Mouse (Mus musculus) macrophage (primary cell): ENCODE data around the gene Tmbim6. TPM values are rescaled to one million over a fixed set of nuclear protein-coding genes. Genes with fewer than 3 reads are reported as not detected.

ENCODE experiments used
- H3K27ac ChIP-seq: fragments of 350-480 bp; formaldehyde crosslinking; 2 replicates; pipeline ENCODE4 v1.9.0; 2021
- H3K36me3 ChIP-seq: fragments of 350-480 bp; formaldehyde crosslinking; 2 replicates; pipeline ENCODE4 v1.9.0; 2021; ENCODE audit errors: inconsistent target
- H3K4me3 ChIP-seq: fragments of 350-480 bp; formaldehyde crosslinking; 2 replicates; pipeline ENCODE4 v1.9.0; 2021; ENCODE audit errors: inconsistent target
- H3K79me2 ChIP-seq: fragments of 350-480 bp; formaldehyde crosslinking; 2 replicates; pipeline ENCODE4 v1.9.0; 2021; ENCODE audit errors: inconsistent target
- WGBS: methylation state at CpG from one replicate; pipeline ENCODE4 v1.1.7; 2026; ENCODE audit warnings: inconsistent platforms; ENCODE audit not compliant: missing documents; 5-methylcytosine and 5-hydroxymethylcytosine counted together
- polyA plus RNA-seq: library from polyadenylated mRNA; stranded (reverse); fragments of 250-400 nt; gene quantifications from 3 replicates; pipeline ENCODE4 v1.2.4, GENCODE M21; 2018; ENCODE audit warnings: inconsistent platforms

Gene Tmbim6
- polyA plus RNA-seq, 1 experiment from 2014 or later, result 449 TPM

DNA sequence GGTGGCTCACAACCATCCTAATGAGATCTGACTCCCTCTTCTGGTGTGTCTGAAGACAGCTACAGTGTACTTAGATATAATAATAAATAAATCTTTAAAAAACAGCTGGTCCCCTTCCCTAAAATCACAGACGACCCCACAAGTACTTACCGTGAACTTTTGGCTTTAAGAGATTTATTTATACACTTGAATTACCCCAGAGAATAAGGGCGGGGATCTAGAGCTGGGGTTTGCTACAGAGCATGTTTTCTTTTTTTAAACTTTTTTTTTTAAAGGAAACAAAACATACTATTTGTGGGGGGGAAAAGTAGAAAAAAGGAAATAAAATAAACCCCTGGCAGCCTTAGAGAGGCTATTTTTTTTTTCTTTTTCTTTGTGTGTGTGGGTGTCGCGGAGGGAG is 27.4 kb downstream of the Tmbim6 start:
- WGBS, result 38% methylated on average over 3 of the region's 5 CpGs
- Histone ChIP-seq H3K4me3 (no peak overlapping the region), H3K36me3 (no peaks in the 10 kb centered on the region), H3K27ac (no peak overlapping the region), H3K79me2 (no peaks in the 10 kb centered on the region)

DNA sequence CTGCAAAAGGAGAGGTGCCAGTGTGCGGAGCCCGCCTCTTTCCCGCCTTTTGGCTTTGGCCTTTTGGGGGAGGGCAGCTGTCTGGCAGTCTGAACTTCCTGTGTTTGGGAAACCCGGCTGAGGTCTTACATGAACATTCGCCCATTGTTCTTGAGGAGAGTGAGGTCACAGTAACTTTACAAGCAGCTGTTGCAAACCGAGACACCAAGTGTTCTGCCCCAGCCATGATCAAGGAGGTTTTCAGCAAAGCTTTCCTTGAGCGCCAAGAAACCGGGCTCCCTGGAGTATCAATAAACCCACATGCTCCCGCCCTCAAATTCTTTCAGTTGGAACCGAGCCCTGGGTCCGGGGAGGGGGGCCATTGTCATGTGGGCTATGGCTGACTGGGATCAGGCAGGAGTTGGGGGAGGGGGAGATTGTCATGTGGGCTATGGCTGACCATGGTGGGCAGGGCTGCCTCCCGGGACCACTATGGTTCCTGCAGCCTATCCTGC is 27.9 kb downstream of the Tmbim6 start:
- no peak overlapping the region for H3K4me3 ChIP-seq

GRCm38 (mm10) chr15:99421152-99421551 is 28.5 kb downstream of the Tmbim6 start:
- Histone ChIP-seq H3K36me3 (no peaks in the 10 kb centered on the region), H3K79me2 (no peaks in the 10 kb centered on the region), H3K4me3 (no peak overlapping the region), H3K27ac (no peak overlapping the region)
- 53% methylated on average over 9 of the region's 9 CpGs for WGBS

More for the DNA sequence above, 27.9 kb downstream of the Tmbim6 start:
- Histone ChIP-seq H3K36me3 (no peaks in the 10 kb centered on the region), H3K79me2 (no peaks in the 10 kb centered on the region), H3K27ac (no peak overlapping the region)
- WGBS, result 21% methylated on average over 11 of the region's 12 CpGs

GRCm38 (mm10) chr15:99421676-99422075 is 29.0 kb downstream of the Tmbim6 start:
- H3K36me3 ChIP-seq, result no peaks in the 10 kb centered on the region
- no peak overlapping the region for H3K27ac ChIP-seq
- no peak overlapping the region for H3K4me3 ChIP-seq
- WGBS, result 84% methylated on average over 8 of the region's 8 CpGs
- no peaks in the 10 kb centered on the region for H3K79me2 ChIP-seq

DNA sequence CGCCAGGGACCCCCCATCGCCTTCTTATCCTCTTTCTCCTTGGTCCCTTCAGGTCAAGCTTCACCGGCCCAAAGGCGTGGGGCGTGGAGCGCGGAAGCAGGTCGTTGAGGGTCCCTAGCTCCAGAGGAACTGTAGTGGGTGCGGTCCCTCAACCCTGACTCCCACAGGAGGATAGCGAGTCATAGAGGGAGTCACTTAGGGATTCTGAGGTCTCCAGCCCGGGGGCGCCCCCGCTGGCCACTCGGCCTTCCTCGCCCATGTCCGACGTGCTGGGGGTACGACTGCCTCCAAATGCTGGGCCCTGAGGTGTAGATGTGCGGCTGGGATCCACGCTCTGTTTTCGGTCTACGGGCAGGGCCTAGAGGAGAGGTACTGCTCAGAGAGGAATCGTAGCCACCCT is 29.9 kb downstream of the Tmbim6 start:
- no peaks in the 10 kb centered on the region for H3K79me2 ChIP-seq
- no peak overlapping the region for H3K27ac ChIP-seq
- no peaks in the 10 kb centered on the region for H3K36me3 ChIP-seq
- no peak overlapping the region for H3K4me3 ChIP-seq
- WGBS, result 90% methylated on average over 19 of the region's 23 CpGs

- Histone ChIP-seq H3K4me3 (no peak overlapping the region), H3K27ac (no peak overlapping the region), H3K79me2 (no peaks in the 10 kb centered on the region), H3K36me3 (no peaks in the 10 kb centered on the region)
- WGBS, result 93% methylated on average over 10 of the region's 10 CpGs
Observed at GRCm38 (mm10) chr15:99423131-99423530, 30.4 kb downstream of the Tmbim6 start.

DNA sequence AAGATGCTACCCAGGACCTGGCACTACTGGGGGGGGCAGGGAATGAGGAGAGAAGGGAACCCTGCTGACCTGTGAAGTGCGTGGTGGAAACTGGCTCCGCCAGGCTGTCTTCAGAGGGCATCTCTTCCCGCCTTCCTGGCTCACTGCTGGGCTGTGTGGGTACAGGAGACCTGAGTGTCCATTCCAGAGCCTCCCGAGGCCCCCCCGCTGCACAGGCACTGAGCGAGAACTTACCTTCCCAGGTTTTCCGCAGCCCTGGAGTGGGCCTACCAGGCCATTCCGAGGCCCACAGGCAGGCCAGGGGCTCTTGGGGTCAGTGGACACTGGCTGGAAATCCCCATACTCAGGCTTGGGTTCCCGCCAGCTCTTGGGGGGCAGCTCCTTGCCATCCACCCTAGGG is 31.2 kb downstream of the Tmbim6 start:
- Histone ChIP-seq H3K4me3 (no peak overlapping the region), H3K36me3 (no peaks in the 10 kb centered on the region)
- WGBS, result 94% methylated on average over 9 of the region's 9 CpGs

GRCm38 (mm10) chr15:99430394-99430793 is 37.7 kb downstream of the Tmbim6 start:
- no peaks in the 10 kb centered on the region for H3K79me2 ChIP-seq
- no peaks in the 10 kb centered on the region for H3K36me3 ChIP-seq
- 60% methylated on average over 8 of the region's 8 CpGs for WGBS
- H3K27ac ChIP-seq, result no peak overlapping the region
- no peak overlapping the region for H3K4me3 ChIP-seq

More for the DNA sequence above, 31.2 kb downstream of the Tmbim6 start:
- Histone ChIP-seq H3K79me2 (no peaks in the 10 kb centered on the region), H3K27ac (peak overlapping the region; percentile 46)

DNA sequence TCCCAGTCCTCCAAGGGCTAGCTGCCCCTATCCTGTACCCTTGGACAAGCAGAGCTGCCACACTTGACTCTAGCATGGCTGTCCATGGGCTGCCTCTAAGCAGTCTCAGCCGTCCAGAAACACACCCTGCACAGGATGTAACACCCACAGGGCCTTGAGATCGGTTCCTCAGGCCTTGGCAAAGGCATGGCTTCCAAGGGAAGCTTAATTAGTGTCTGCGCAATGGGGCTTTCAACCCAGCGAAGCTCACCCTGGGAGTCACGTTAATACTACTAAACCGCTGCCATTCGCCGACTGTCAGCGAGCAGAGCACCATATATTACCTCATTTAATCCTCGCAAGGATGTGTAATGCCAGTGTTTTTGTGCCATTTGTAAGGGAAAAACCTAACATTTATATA is 38.4 kb downstream of the Tmbim6 start:
- WGBS, result 94% methylated on average over 10 of the region's 10 CpGs
- H3K36me3 ChIP-seq, result no peaks in the 10 kb centered on the region
- H3K27ac ChIP-seq, result no peak overlapping the region
- H3K4me3 ChIP-seq, result no peak overlapping the region
- H3K79me2 ChIP-seq, result no peaks in the 10 kb centered on the region

DNA sequence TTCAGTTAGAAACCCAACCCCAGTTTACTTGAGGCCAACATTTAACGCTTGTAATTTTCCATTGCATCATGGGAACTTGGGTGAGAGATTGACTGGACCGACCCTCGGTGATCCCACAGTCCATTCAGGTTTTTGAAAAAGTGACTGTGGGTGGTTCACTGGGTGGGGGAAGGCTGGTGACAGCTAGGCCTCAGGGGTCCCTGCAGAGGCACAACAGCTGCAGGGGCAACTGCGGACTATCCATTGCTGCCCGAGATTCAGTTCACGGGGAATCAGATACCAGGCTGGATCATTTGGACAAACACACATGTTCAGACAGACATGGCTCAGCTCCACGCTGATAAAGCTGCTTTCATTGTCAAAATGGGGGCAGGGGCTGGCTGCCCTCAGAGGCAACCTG is 38.8 kb downstream of the Tmbim6 start:
- Histone ChIP-seq H3K79me2 (no peaks in the 10 kb centered on the region), H3K36me3 (no peaks in the 10 kb centered on the region), H3K4me3 (no peak overlapping the region), H3K27ac (no peak overlapping the region)
- over 99% methylated on average over 7 of the region's 7 CpGs for WGBS

DNA sequence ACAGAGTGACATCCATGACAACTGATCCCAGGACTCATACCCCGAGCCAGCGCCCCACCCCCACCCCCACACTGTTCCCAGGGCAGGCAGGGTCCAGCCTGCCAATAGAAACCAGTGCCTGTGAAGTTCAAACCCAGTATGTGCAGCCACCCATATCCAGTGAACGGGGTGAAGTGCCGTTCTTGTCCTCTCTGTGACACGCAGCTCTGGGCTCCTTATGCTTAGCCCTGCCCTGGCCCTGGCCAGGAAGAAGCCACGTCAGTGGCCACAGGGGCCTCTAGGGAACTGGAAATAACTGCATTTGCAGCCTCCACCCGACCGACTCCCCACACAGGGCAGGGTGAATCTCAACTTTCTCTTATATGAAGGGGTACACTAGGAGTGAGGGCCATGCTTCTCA is 39.3 kb downstream of the Tmbim6 start:
- 86% methylated on average over 8 of the region's 8 CpGs for WGBS
- H3K36me3 ChIP-seq, result no peaks in the 10 kb centered on the region
- H3K27ac ChIP-seq, result no peak overlapping the region
- H3K4me3 ChIP-seq, result no peak overlapping the region
- H3K79me2 ChIP-seq, result no peaks in the 10 kb centered on the region

GRCm38 (mm10) chr15:99433081-99433718 is 40.5 kb downstream of the Tmbim6 start:
- Histone ChIP-seq H3K4me3 (no peak overlapping the region), H3K27ac (no peak overlapping the region), H3K36me3 (no peaks in the 10 kb centered on the region), H3K79me2 (no peaks in the 10 kb centered on the region)
- 92% methylated on average over 14 of the region's 16 CpGs for WGBS

DNA sequence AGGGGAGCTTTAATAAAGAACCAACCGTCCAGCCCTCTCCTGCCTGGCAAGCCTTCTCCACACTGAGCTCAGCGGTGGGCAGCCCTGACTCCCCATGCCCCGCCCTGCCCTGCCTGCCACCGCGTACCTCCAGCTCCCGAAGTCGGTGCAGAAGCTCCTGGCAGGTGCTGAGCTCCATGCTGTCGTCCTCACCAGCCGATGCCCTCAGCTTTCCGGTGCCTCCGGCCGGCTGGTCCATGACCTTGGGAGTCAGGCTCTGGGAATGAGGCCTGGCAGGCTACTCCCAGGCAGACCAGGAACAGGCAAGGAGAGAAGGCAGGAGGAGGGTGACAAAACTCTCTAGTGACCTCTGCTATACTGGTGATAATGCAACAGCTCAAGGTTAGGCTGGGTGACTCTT is 41.2 kb downstream of the Tmbim6 start:
- 90% methylated on average over 8 of the region's 12 CpGs for WGBS

DNA sequence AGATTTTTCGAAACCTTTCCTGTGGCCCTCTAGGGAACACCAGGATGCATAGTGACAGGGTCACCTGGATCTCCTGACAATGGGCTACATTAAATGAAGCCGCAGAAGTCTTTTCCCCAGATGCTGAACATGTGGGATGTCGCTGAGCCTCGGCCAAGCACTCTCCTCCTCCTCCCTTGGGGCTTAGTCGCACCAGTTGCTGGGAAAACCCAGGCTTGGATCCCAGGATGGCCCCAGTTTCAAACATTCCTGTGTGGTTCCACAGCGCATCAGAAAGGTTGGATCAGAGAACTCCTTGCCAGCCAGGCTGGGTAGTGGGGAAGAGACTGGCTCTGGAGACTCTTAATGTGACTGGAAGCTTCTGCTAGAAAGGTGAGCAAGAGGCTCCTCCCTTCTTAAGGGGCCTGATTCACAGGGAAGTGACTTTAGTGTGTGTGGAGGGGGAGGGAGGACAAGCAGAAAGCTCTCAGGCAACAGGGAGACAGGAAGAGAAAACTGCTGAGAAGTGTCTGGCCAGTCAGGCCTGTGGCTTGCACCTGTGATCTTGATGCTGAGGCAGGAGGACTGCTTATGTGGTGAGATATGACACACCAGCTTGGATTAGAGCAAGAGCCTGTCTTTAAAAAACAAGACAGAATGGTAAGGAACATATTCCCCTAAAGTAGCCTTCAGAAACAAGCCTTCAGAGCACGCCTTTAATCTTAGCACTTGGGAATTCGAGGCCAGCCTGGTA is 46.5 kb downstream of the Tmbim6 start:
- H3K4me3 ChIP-seq, result no peak overlapping the region
- 92% methylated on average over 8 of the region's 8 CpGs for WGBS
- H3K79me2 ChIP-seq, result no peaks in the 10 kb centered on the region; the same call in 1 of the 2 replicates
- H3K27ac ChIP-seq, result no peak overlapping the region
- H3K36me3 ChIP-seq, result no peaks in the 10 kb centered on the region

More for the DNA sequence above, 41.2 kb downstream of the Tmbim6 start:
- Histone ChIP-seq H3K27ac (no peak overlapping the region), H3K4me3 (no peak overlapping the region), H3K36me3 (no peaks in the 10 kb centered on the region), H3K79me2 (no peaks in the 10 kb centered on the region)

GRCm38 (mm10) chr15:99440112-99440815 is 47.6 kb downstream of the Tmbim6 start:
- WGBS, result 100% methylated on average over 2 of the region's 2 CpGs
- H3K27ac ChIP-seq, result no peak overlapping the region
- H3K4me3 ChIP-seq, result no peak overlapping the region
- no peaks in the 10 kb centered on the region; the same call in 1 of the 2 replicates for H3K79me2 ChIP-seq
- no peaks in the 10 kb centered on the region for H3K36me3 ChIP-seq
